Mouse (Mus musculus) retina, postnatal 1 day (tissue): ENCODE results near the gene Ube2k.

Experiments used
- DNase-seq: peaks from one replicate; pipeline ENCODE4 v3.0.0-alpha.2; 2012

Ube2k gene

DNA sequence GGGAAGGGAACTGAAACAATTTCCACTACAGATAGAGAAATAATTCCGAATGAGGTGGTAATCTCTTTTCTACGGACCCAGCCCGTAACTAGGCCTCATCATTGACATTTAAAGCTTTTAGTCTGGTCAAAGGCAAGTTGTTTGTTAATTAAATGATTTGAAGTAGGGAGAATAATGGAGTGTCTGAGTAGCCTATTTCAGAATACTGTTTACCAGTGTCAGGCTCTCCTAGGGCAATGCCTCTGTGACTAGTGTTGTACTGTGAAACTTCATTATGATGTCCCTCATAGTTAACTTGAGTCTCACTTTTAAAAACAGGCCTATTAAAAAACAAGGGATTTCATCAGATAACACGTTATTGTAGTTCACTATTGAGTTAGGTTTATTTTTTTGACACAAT lies 1.1 kb downstream of the Ube2k start:
- no peak for DNase-seq

- DNase-seq = no peak
Observed at GRCm38 (mm10) chr5:65538829-65539228, 1.8 kb downstream of the Ube2k start.

GRCm38 (mm10) chr5:65539786-65540185 lies 2.8 kb downstream of the Ube2k start:
- DNase-seq = no peak

- no peak for DNase-seq
Observed at GRCm38 (mm10) chr5:65541889-65542288, 4.9 kb downstream of the Ube2k start.

GRCm38 (mm10) chr5:65543491-65543890 lies 6.5 kb downstream of the Ube2k start:
- DNase-seq = no peak

GRCm38 (mm10) chr5:65544616-65545015 lies 7.6 kb downstream of the Ube2k start:
- DNase-seq = no peak

DNA sequence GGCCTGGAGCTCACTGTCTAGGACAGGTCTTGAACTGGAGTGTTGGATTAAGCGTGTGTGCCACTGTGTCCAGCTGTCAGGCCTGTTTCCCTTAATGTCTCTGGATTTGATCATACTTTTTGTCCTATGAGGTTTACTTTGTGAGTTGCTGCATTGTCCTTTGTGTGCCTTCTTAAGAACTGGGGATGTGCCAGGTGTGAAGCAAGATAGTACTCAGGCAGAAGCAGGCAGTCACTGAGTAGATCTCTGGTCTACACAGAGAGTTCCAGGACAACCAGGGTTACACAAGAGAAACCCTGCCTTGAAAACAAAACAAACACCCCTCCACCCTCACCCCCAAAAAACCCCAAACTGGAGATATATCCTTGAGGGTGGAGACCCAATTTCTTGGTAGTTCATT lies 12.6 kb downstream of the Ube2k start:
- DNase-seq = no peak

DNA sequence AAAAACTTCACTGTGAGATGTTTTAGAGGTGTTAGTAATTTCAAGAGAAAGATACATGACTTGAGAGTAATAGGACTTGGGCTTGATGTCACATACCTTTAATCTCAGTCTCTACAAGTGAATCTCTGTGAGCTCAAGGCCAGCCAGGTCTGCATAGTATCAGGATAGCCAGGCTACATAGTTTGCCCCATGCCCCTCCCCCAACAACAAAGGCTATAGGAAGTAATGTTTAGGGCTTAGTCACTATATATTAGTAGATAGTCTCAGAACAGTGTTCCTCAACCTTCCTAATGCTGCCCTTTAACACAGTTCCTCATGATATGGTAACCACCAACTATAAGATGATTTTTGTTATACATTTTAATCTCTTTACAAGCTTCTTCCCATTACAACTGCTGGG lies 20.1 kb downstream of the Ube2k start:
- DNase-seq = no peak

DNA sequence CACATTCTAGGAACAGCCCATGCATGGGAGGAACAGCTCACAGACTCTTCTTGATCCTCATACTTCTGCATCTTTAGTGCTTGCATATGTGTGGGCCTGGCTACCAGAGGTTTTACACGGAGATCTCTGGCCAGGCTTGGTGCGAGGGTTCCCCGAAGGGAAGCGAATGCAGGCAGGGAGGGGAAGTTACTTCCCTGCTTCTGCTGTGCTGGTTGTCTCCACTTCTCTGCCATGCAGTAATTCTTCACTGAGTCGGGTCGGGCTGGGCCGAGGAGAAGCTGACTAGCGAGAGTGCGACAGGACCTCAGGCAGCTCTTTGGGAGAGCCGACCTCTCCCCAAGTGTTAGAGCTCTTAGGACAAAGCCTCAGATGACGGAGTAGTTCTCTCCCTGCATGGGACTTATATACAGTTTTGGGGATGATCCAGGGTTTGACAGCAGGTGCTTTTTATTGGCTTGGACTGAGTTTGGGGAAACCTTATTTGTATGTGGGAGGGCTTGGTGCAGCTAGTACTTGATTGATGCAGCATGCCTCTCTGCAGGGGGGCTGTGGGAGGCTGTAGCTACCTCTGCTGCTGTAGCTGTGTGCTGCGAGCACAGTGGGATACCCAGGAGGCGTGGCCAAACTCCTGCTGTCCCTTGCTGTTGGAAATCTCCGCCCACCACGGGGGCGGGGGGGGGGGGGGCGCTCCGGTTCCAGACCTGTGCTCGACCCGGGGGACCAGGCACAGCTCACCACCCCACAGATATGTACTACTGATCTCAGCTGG lies 24.3 kb downstream of the Ube2k start:
- DNase-seq = peak; percentile 37

GRCm38 (mm10) chr5:65565486-65565885 lies 28.5 kb downstream of the Ube2k start:
- DNase-seq = no peak

GRCm38 (mm10) chr5:65574876-65575275 lies 37.8 kb downstream of the Ube2k start:
- no peak for DNase-seq

- DNase-seq = no peak
Observed at GRCm38 (mm10) chr5:65575896-65576295, 38.9 kb downstream of the Ube2k start.

GRCm38 (mm10) chr5:65578545-65578944 lies 41.5 kb downstream of the Ube2k start:
- DNase-seq = no peak

DNA sequence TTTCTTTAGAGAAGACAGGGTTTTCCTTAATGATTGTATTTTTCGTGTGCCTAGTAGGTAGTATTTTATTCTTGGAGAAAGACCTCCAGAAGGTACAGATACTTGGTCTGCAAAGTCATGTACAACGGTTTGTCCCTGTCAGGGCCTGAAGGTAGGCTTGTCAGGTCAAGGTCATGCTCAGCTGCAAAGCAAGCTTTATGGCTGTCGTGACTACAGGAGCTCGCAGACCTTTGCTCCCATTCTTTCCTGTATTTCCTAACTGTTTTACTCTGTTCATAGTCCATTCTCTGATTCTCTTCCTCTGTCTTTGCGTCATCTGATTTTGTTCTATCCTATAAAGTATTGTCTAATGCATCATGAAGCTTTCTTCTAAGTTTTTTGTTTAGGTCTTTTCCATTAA lies 49.3 kb downstream of the Ube2k start:
- no peak for DNase-seq

DNA sequence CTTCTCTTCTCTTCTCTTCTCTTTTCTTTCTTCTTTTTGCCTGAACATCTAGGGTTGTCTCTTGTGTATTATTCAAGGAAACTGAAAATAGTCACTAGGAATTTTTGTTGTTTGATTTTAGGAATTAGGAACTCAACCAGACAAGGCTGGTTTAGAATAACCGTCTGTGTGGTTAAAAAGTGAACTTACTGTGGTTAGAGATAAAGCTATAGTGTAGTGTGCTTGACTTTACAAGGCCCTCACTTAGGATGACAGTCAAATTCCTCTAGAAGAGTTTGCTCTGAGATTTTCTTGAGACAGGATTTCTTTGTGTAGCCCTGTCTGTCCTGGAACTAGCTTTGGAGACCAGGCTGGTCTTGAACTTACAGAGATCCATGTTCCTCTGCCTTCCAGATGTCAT lies 53.2 kb downstream of the Ube2k start:
- no peak for DNase-seq

DNA sequence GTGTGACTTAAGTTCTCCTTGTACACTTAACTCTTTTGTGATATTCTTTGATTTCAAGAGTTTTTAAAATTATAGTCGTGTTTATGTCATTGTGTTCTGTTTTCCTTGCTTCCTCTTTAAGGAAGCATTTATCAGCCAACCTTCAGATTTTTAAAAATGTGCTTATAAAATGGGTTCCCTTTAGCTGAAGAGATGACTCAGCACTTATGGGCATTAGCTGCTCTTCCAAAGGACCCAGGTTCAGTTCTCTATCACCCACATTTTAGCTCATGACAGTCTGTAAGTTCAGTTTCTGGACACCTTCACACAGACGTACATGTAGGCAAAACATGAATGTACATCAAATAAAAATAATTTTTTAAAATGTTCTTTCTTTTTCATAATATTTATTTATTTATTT lies 55.4 kb downstream of the Ube2k start:
- no peak for DNase-seq

- no peak for DNase-seq
Observed at GRCm38 (mm10) chr5:65599681-65600080, 62.6 kb downstream of the Ube2k start.

DNA sequence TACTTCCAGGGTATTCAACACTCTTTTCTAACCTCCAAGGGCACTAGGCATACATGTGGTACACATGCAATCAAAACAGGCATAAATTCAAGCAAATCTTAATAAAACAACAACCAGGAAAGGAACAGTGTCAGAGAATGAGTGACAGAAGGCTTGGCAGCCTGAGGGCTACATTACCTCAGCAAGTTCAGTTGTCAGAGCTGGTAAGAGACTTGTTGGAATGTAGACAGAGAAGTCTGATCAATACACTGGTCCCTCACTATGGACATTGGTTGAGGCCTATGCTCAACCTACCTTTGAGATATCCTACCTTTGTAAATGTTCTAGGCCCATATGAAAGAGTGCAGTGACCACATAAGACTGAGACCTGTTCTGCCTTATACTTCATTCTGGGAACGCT lies 69.8 kb downstream of the Ube2k start:
- DNase-seq = no peak

DNA sequence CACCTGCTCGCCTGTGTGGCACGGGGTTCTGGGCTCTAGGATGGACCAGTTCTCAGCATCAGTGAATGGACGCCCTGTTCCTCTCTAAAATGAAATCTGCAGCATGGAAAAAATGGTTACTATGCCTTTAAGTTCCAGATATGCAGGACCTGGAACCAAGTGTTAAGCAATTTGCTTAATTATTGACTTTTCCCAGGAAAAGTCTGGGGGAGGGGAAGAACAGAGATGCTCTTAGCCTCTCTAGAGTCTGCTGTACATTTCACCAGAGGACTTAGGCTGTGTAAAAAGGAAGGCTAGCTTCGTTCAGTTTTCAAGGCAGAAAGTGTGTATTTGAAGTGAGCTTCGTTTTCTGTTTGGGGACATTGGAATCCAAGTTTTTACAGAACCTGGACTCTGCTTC lies 72.7 kb downstream of the Ube2k start:
- DNase-seq = no peak

DNA sequence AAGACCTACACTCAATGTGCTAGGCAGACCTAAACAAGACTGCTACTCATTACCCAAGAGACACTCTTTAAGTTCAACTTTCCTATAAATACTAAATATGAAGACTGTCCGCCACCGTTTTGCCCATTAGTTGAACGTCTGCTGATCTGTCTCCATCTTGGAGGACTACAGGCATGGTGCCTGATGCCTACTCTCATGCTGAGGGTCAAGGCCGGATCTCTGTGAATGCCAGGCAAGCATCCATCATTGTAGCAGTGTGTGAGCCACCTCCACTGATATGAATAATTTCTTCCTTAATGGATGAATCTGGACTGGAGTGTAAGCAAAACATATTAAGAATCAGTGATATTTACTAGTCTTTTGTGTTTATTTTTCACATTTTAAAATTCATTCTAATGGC lies 73.5 kb downstream of the Ube2k start:
- DNase-seq = no peak

GRCm38 (mm10) chr5:65613152-65613924 lies 76.3 kb downstream of the Ube2k start:
- no peak for DNase-seq

GRCm38 (mm10) chr5:65624340-65624739 lies 87.3 kb downstream of the Ube2k start:
- no peak for DNase-seq

DNA sequence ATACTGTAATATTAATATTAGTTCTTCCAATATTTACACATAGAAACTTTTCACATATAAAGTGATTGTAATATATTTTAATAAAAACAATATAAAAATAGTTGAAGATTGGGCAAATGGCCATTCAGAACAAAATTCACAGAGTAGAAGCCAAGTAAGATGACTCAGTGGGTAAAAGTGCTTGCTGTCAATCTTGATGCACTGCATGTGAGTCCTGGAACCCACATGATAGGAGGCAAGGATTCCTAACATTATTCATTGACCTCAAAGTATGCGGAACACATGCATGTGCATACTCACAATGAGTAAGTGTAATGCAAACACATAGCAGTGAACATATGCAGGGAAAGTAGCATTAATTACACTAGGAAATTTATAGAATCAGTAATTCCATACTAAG lies 101.9 kb downstream of the Ube2k start:
- no peak for DNase-seq
